Mouse (Mus musculus) lung, postnatal 10 days (tissue): ENCODE measurements at regions not wholly inside any gene's neighbourhood (a gene's known extent, or its start where the extent isn't known, plus 50 kb on each side); places are given as distances from the start of the nearest gene placed in this dataset.

Experiments used
- DNase-seq: peaks from one replicate; pipeline ENCODE4 v3.0.0; 2021

- no peak for DNase-seq
Measured at GRCm38 (mm10) chr5:106044878-106045585, 168.7 kb downstream of the Zfp326 start.

GRCm38 (mm10) chr5:106038321-106038720 is 162.0 kb downstream of the Zfp326 start:
- no peak for DNase-seq

- DNase-seq: peak; percentile 16
Measured at GRCm38 (mm10) chr5:106036176-106036575, 159.8 kb downstream of the Zfp326 start.

- no peak for DNase-seq
Measured at GRCm38 (mm10) chr5:106032956-106033355, 156.6 kb downstream of the Zfp326 start.

DNA sequence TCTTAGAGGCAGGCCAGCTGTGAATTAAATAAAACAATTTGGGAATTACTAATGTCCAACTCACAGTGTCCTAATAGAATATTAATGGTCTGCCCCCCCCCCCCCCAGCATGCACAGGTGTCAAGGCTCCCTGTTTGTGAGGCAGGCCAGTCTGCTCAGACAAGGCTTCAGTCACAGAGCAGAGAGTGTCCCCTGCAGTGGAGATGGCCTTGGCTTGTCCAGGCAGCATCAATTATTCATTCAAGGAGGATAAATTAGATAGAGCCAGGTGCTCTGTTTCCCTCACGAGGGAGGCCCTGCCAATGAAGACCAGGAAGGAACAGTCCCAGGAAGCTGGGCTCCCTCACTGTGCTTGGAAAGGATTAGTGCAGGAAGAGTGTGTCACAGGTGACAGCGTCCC is 150.5 kb downstream of the Zfp326 start:
- DNase-seq: no peak

DNA sequence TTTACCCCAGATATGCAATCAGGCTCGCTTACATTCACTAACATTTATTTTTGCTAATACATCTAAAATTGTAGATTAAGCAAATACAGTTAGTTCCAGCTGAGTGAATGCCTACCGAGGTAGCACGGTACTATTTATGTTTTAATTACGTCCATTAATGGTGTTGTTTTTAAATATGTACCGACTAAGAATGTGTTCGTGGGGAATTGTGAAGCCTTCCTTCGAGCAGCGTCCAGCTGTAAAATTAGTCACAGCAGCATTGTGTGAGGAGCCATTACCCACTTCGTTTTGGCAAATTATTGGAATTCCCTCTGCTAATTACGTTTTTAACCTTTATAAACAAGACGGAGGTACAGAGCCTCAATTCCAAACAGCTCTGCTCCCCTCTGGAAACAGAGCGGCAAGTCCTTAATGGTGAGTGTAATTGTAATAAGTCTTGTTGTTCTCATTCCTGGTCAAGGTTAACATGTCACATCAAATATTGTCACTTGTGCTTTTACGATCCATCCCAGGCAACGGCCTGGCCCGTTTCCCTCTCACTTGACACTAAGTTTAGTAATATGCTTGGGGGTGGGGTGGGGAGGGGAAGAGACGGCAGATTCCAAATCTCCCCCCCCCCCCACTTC is 128.0 kb downstream of the Zfp326 start:
- no peak for DNase-seq

DNA sequence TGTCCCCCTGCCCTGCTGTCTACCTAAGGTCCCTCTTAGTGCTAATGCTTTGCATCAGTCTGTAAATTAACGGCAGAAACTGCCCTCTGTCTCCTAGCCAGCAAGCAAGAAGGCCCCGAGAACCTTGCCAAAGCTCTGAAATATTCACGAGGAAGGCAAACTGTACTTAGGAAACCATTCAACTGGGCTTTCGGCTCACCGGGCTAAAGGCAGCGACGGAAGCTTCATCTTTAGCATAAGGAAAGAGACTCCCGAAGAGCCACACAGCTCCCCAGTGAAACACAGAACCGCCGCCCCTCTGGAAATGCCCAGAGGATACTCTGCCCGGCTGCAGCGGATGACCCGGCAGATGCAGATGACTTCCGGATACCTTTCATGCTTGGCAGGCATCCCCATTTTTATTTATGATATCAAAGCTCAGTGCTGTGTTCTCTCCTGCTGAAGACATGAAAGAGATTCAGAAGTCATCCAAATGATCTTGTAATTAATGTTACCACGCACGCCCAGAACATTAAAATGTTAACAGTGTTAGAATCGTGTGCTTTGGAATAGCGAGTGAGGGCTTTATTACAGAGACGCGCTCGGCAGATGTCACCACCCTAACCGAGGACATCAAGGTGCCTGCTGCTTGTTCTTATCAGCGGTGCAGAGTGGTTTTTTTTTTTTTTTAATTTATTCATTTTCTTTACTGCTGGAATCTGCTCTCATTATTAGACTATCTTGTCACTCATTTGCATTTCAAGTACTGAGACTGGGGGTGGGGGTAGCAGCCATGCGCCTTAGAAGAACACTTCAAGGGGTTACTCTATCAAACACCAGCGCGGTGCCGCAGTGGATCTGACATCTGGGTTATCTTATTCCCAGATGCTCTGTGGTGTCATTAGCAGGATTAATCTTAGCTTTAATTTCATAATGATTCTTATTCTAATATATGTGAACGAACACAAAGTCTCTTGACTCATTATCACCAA is 127.2 kb downstream of the Zfp326 start:
- no peak for DNase-seq

DNA sequence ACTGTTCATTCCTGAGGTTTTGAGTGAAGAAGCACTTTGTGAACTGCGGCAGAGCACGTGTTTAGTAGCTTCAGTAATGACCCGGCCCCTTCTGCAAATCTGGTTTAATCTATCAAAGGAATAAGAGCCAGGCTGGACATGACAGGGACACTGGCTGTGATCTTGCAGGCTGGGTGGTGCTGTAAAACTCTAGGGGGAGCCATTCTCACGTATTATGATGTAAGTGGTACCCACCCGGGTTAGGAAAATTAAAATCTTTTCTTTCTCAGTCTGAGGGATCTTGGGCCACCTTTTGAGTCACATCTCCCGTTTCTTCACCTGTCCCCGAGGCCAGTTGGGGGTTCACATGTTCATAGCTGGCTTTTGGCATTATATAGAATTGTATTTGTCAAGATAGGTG is 126.0 kb downstream of the Zfp326 start:
- peak; percentile 38 for DNase-seq

DNA sequence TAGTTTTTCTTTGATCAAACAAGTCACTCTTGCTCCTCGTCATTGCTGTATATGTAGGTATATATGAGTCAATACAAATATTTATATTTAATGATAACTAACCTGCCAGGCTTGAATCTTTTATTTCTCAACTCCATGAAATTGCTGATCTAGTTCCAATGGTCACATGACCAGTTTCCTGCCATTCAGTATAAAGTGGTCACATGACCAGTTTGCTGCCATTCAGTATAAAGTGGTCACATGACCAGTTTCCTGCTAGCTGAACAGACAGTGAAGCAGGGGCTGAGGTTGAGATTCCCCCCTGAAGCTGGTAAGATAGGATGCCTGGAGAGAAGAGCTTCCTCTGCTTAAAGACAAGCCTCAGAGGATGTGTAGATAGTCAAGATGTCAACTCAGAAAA is 117.9 kb downstream of the Zfp326 start:
- no peak for DNase-seq

- no peak for DNase-seq
Measured at GRCm38 (mm10) chr5:105993066-105993760, 116.8 kb downstream of the Zfp326 start.

DNA sequence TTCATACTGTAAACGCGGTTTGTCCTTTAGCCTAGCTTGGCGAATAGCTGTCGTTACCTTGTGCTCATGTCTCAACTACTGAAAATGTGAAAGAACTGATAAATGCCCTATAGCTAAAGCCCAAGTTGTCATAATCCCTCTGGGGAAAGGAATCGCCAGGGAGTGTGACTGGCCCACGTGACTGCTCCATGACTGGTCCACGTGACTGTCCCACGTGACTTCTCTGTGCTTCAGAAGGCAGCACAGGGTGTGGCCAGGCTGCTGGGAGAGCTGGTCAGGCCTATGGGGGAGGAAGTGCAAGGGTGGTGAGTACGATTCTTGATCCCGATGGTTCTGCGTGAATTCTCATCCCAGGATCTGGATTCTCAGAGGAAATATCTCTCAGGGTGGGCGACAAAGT is 114.4 kb downstream of the Zfp326 start:
- DNase-seq: no peak

- DNase-seq: peak; percentile 66
Measured at GRCm38 (mm10) chr5:105986401-105986800, 110.0 kb downstream of the Zfp326 start.

GRCm38 (mm10) chr5:105983131-105983530 is 106.8 kb downstream of the Zfp326 start:
- no peak for DNase-seq

DNA sequence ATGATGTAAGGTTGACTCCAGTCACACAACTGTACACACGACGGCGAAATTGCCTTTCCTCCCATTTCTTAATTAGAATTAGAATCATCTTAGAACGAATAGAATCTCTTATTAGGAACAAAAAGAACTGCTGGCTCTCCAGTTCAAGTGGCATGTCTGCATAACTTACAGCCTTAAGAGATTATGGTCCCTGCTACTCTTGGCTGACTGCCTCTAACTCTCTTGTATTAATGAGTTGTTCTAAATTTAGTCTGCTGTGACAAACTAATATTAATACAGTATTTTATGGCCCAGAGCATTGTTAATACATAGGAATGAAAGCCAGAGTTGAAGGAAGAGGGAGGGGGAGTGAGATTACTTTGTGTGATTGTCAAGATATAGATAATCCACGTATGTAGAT is 100.4 kb downstream of the Zfp326 start:
- no peak for DNase-seq

GRCm38 (mm10) chr5:105976076-105976475 is 99.7 kb downstream of the Zfp326 start:
- DNase-seq: no peak

GRCm38 (mm10) chr5:105975275-105976011 is 99.1 kb downstream of the Zfp326 start:
- peak; percentile 59 for DNase-seq

GRCm38 (mm10) chr5:105974576-105975177 is 98.3 kb downstream of the Zfp326 start:
- DNase-seq: no peak
